8 mouse cellular contexts compared by ENCODE assay signal in genomic region chr12:17554200-17554951, GRCm38 (mm10). TPM values are rescaled to one million over a fixed set of nuclear protein-coding genes. Genes with fewer than 3 reads are reported as not detected.
DNase-seq lines count a peak whose midpoint lies in the region; ATAC-seq and TF ChIP-seq lines count a peak whose summit lies in the region.

No protein-coding gene starts in this region.

- ATAC-seq in frontal cortex, adult (ENCODE audit: low TSS enrichment) = peak; percentile 64
- ATAC-seq in hematopoietic stem cell, adult 5-6 weeks (replicated peaks in 1 of 2; ENCODE audit: insufficient read depth in 1 of 2, low FRiP score in 2 of 2, low TSS enrichment in 1 of 2, low read depth in 1 of 2, poor library complexity in 2 of 2, severe bottlenecking in 2 of 2) = peak; percentile 54 to 58
- peak; percentile 54; the same call in 1 of the 2 replicates for ATAC-seq in lung, embryonic 16.5 days (ENCODE audit: low read depth)

- TF ChIP-seq EP300 in MEL (IDR thresholded peaks at IDR 0.05; ENCODE audit: low read depth in 1 of 2, low read length in 2 of 2) = no peak

- 29% methylated on average over 15 of the region's 15 CpGs for WGBS in lung, embryonic 16.5 days

- no peak overlapping the region for H3K27ac ChIP-seq in MEL (ENCODE audit: control insufficient read depth, low read depth, low read length)
- no peak overlapping the region for H3K27ac ChIP-seq in lung, embryonic 16.5 days (ENCODE audit: low read length)

- no peaks in the 10 kb centered on the region for H3K79me2 ChIP-seq in MEL (ENCODE audit: control insufficient read depth, insufficient read depth, low read length, poor library complexity)

- H3K9ac ChIP-seq in MEL (ENCODE audit: control insufficient read depth, low read depth, low read length, poor library complexity, severe bottlenecking) = no peak overlapping the region
- H3K9ac ChIP-seq in lung, embryonic 16.5 days (ENCODE audit: low read length) = no peak overlapping the region

- peak; percentile 84 to 97 (median 95) for TF ChIP-seq CTCF in MEL (IDR thresholded peaks at IDR 0.05 in 2 of 3, conservative IDR thresholded peaks at IDR 0.05 in 1 of 3; ENCODE audit: control insufficient read depth in 1 of 3, insufficient read depth in 1 of 3, low read depth in 2 of 3, low read length in 3 of 3, poor library complexity in 1 of 3, severe bottlenecking in 1 of 3)

- no peaks in the 10 kb centered on the region for H3K9me3 ChIP-seq in MEL (replicated peaks; ENCODE audit: insufficient read depth, low read length)
- H3K9me3 ChIP-seq in lung, embryonic 16.5 days (ENCODE audit: control insufficient read depth, low read length) = no peaks in the 10 kb centered on the region

- H3K4me2 ChIP-seq in lung, embryonic 16.5 days (ENCODE audit: low read depth, low read length) = no peak overlapping the region

- peak; percentile 90 for TF ChIP-seq RAD21 in MEL (IDR thresholded peaks at IDR 0.05; ENCODE audit: low read depth, low read length)

- peaks cover 5 to 9% of the 10 kb centered on the region in 2 experiments; a peak in 3 of 4 replicates for H3K36me3 ChIP-seq in MEL (ENCODE audit: control insufficient read depth in 1 of 2, insufficient read depth in 2 of 2, low read length in 2 of 2)
- H3K36me3 ChIP-seq in lung, embryonic 16.5 days (ENCODE audit: control insufficient read depth, insufficient read depth, low read length) = peaks cover 13% of the 10 kb centered on the region

- H3K4me1 ChIP-seq in MEL (ENCODE audit: control insufficient read depth in 1 of 2, insufficient read depth in 2 of 2, low read length in 2 of 2) = peaks cover 2 to 14% of the 10 kb centered on the region in 2 experiments; a peak in 2 of 4 replicates
- peaks cover 7% of the 10 kb centered on the region for H3K4me1 ChIP-seq in lung, embryonic 16.5 days (replicated peaks; ENCODE audit: control insufficient read depth, insufficient read depth, low read length)

- H3K4me3 ChIP-seq in MEL (ENCODE audit: control insufficient read depth in 1 of 2, insufficient read depth in 1 of 2, low read depth in 2 of 2, low read length in 2 of 2) = no peak overlapping the region
- H3K4me3 ChIP-seq in lung, embryonic 16.5 days (ENCODE audit: low read length) = no peak overlapping the region

- peak; percentile 87 for DNase-seq in MEL (ENCODE audit: low read depth, low spot score)
- peak; percentile 83 for DNase-seq in cerebellum, adult 11-12 months
- DNase-seq in layer of hippocampus, adult 9-10 months (ENCODE audit: low spot score) = peak; percentile 91
- peak; percentile 93 for DNase-seq in ovary, postnatal 14 days (ENCODE audit: low spot score)
- DNase-seq in thymus, postnatal 0 days (ENCODE audit: low spot score) = peak; percentile 86

- H3K27me3 ChIP-seq in MEL (ENCODE audit: control insufficient read depth in 1 of 2, insufficient read depth in 2 of 2, low read length in 2 of 2) = no peaks in the 10 kb centered on the region
- no peaks in the 10 kb centered on the region for H3K27me3 ChIP-seq in lung, embryonic 16.5 days (ENCODE audit: control insufficient read depth, insufficient read depth, low read depth, low read length)

- no peak for TF ChIP-seq POLR2A in MEL (IDR thresholded peaks at IDR 0.05; ENCODE audit: control insufficient read depth in 1 of 2, insufficient read depth in 1 of 2, low read depth in 1 of 2, low read length in 2 of 2, poor library complexity in 1 of 2)

TF ChIP-seq in MEL, 35 proteins besides CTCF, POLR2A, EP300 and RAD21:
- TF ChIP-seq ZC3H11A (IDR thresholded peaks at IDR 0.05; ENCODE audit: low read depth, low read length) (peak; percentile 74), NRF1 (IDR thresholded peaks at IDR 0.05; ENCODE audit: insufficient read depth, low read depth, low read length, poor library complexity, severe bottlenecking) (0 out of 2 replicates have a peak, but pooled peaks have one; percentile 25), HCFC1 (IDR thresholded peaks at IDR 0.05; ENCODE audit: low read depth, low read length) (no peak), ZMIZ1 (IDR thresholded peaks at IDR 0.05; ENCODE audit: low read depth, low read length) (no peak), RCOR1 (IDR thresholded peaks at IDR 0.05; ENCODE audit: low read depth, low read length) (no peak), GABPA (IDR thresholded peaks at IDR 0.05; ENCODE audit: low read depth, low read length) (no peak), BHLHE40 (IDR thresholded peaks at IDR 0.05; ENCODE audit: borderline replicate concordance, low read depth, low read length) (no peak), UBTF (IDR thresholded peaks at IDR 0.05; ENCODE audit: borderline replicate concordance, insufficient read depth, low read depth, low read length) (no peak), SIN3A (IDR thresholded peaks at IDR 0.05; ENCODE audit: low read length) (no peak), SMC3 (IDR thresholded peaks at IDR 0.05; ENCODE audit: low read depth, low read length) (peak; percentile 88), MXI1 (IDR thresholded peaks at IDR 0.05; ENCODE audit: low read depth, low read length) (no peak), MYB (IDR thresholded peaks at IDR 0.05; ENCODE audit: low read depth, low read length) (0 out of 2 replicates have a peak, but pooled peaks have one; percentile 13), ZKSCAN1 (IDR thresholded peaks at IDR 0.05; ENCODE audit: low read depth, low read length) (no peak), USF1 (IDR thresholded peaks at IDR 0.05; ENCODE audit: low read depth, low read length) (no peak), MAZ (IDR thresholded peaks at IDR 0.05; ENCODE audit: low read depth, low read length) (no peak), MAX (IDR thresholded peaks at IDR 0.05; ENCODE audit: low read length) (no peak; the same call in 1 of the 2 replicates), TBP (IDR thresholded peaks at IDR 0.05; ENCODE audit: low read depth, low read length) (0 out of 2 replicates have a peak, but pooled peaks have one; percentile 29), NELFE (IDR thresholded peaks at IDR 0.05; ENCODE audit: low read depth, low read length) (no peak), ELF1 (IDR thresholded peaks at IDR 0.05; ENCODE audit: low read depth, low read length) (no peak)

RNA-seq across cellular contexts. Expression of gene Odc1, which starts 9.8 kb away (rescaled TPM):
- total RNA-seq in MEL (2012; rRNA removed) = 591 and 677 TPM in 2 replicates
- 100 to 1,000 TPM; 639 to 720 TPM for polyA plus RNA-seq in MEL (2012; ENCODE audit: insufficient read depth in 1 of 2, insufficient read length in 2 of 2, low read depth in 1 of 2, low replicate concordance in 2 of 2, missing spikeins in 1 of 2)
- 385 and 563 TPM in 2 replicates for total RNA-seq in hematopoietic stem cell, adult 5-6 weeks (2017)
- polyA plus RNA-seq in lung, embryonic 16.5 days (2015; fragmentation: Nextera tagmentation; extraction: Ambion mirVana) = 138 and 142 TPM in 2 replicates
- 101 and 116 TPM in 2 replicates for polyA plus RNA-seq in thymus, postnatal 0 days (2015; fragmentation: Nextera tagmentation; extraction: Ambion mirVana)
